In the genomic region with DNA sequence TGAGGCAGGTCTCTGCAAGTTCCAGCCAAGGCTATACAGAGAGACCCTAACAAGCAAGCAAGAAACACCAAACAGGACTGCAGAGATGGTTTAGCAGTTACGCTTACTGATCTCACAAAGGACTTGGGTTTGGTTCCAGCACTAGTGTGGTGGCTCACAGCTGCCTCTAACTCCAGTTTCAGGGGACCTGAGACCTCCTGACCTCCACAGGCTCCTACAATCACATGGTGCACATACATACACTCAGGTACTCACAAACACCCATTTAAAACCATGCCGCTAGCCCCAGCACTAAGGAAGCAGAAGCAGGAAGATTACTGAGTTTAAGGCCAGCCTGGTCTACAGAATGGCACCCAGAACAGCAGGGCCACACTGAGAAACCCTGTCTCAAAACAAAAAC, we compare ENCODE assay signal across 10 mouse cellular contexts. TPM values are rescaled to one million over a fixed set of nuclear protein-coding genes. Genes with fewer than 3 reads are reported as not detected.
DNase-seq lines count a peak whose midpoint lies in the region; ATAC-seq and TF ChIP-seq lines count a peak whose summit lies in the region.
"Had no signal": no experiment of that assay in that cellular context is flagged by ENCODE, and none has a peak within 500 bp of the region (broad histone marks: within the 10 kb centered on the region; RNA-seq: fewer than 3 reads in every experiment).

No protein-coding gene starts in this region.

- peak overlapping the region; percentile 75 for H3K9ac ChIP-seq in kidney, embryonic 16.5 days (replicated peaks; ENCODE audit: low read length)
- H3K9ac ChIP-seq in embryonic facial prominence, embryonic 12.5 days: no peak overlapping the region
- H3K9ac ChIP-seq in intestine, embryonic 15.5 days: peak overlapping the region; percentile 57

- no peaks in the 10 kb centered on the region for H3K36me3 ChIP-seq in kidney, embryonic 16.5 days (ENCODE audit: insufficient read depth, low read length)
- H3K36me3 ChIP-seq in embryonic facial prominence, embryonic 12.5 days: peaks cover 12% of the 10 kb centered on the region; the same call in 1 of the 2 replicates
- no peaks in the 10 kb centered on the region; the same call in 1 of the 2 replicates for H3K36me3 ChIP-seq in intestine, embryonic 15.5 days
- no peaks in the 10 kb centered on the region for H3K36me3 ChIP-seq in myocyte (ENCODE audit: control insufficient read depth, insufficient read depth)

- H3K27ac ChIP-seq in kidney, embryonic 16.5 days (ENCODE audit: low read length): 0 out of 2 replicates have a peak overlapping the region, but pooled peaks have one; percentile 27
- no peak overlapping the region for H3K27ac ChIP-seq in embryonic facial prominence, embryonic 12.5 days
- peak overlapping the region; percentile 68; the same call in 1 of the 2 replicates for H3K27ac ChIP-seq in intestine, embryonic 15.5 days

- H3K4me2 ChIP-seq in kidney, embryonic 16.5 days (replicated peaks; ENCODE audit: low read depth, low read length): peak overlapping the region; percentile 90
- peak overlapping the region; percentile 81 for H3K4me2 ChIP-seq in embryonic facial prominence, embryonic 12.5 days (replicated peaks)
- peak overlapping the region; percentile 68 for H3K4me2 ChIP-seq in intestine, embryonic 15.5 days (replicated peaks)
- H3K4me2 ChIP-seq in myocyte (ENCODE audit: low read depth): peak overlapping the region; percentile 99

- peak overlapping the region; percentile 75 for H3K4me3 ChIP-seq in kidney, embryonic 16.5 days (ENCODE audit: low read length)
- peak overlapping the region; percentile 81 for H3K4me3 ChIP-seq in embryonic facial prominence, embryonic 12.5 days
- 0 out of 2 replicates have a peak overlapping the region, but pooled peaks have one; percentile 54 for H3K4me3 ChIP-seq in intestine, embryonic 15.5 days (replicated peaks)
- H3K4me3 ChIP-seq in myocyte: peak overlapping the region; percentile 73

- H3K9me3 ChIP-seq in kidney, embryonic 16.5 days (ENCODE audit: low read length): no peaks in the 10 kb centered on the region
- no peaks in the 10 kb centered on the region for H3K9me3 ChIP-seq in embryonic facial prominence, embryonic 12.5 days
- no peaks in the 10 kb centered on the region for H3K9me3 ChIP-seq in intestine, embryonic 15.5 days

- no peak for DNase-seq in kidney, postnatal 36 days
- no peak for DNase-seq in cerebellum, postnatal 4 days (ENCODE audit: low spot score in 2 of 2)
- no peak for DNase-seq in thymus, postnatal 36 days
- no peak for DNase-seq in adipocyte (ENCODE audit: low spot score)

- ATAC-seq in kidney, embryonic 16.5 days (ENCODE audit: low FRiP score, low TSS enrichment): 0 out of 2 replicates have a peak, but pooled peaks have one; percentile 41
- no peak for ATAC-seq in embryonic facial prominence, embryonic 12.5 days (ENCODE audit: insufficient number of reproducible peaks, insufficient read depth, low FRiP score, low TSS enrichment)
- no peak for ATAC-seq in intestine, embryonic 15.5 days

- no peaks in the 10 kb centered on the region for H3K27me3 ChIP-seq in kidney, embryonic 16.5 days (ENCODE audit: insufficient read depth, low read length)
- H3K27me3 ChIP-seq in embryonic facial prominence, embryonic 12.5 days: no peaks in the 10 kb centered on the region
- no peaks in the 10 kb centered on the region for H3K27me3 ChIP-seq in intestine, embryonic 15.5 days (replicated peaks)
- H3K27me3 ChIP-seq in myocyte (ENCODE audit: control insufficient read depth, insufficient read depth, insufficient read length): no peaks in the 10 kb centered on the region

- H3K4me1 ChIP-seq in kidney, embryonic 16.5 days (ENCODE audit: insufficient read depth, low read length): peaks cover 20% of the 10 kb centered on the region
- peaks cover 23% of the 10 kb centered on the region for H3K4me1 ChIP-seq in embryonic facial prominence, embryonic 12.5 days
- peaks cover 23% of the 10 kb centered on the region for H3K4me1 ChIP-seq in intestine, embryonic 15.5 days (replicated peaks)

- 82% methylated on average over 2 of the region's 2 CpGs for WGBS in kidney, embryonic 16.5 days
- 83% methylated on average over 2 of the region's 2 CpGs for WGBS in embryonic facial prominence, embryonic 12.5 days
- WGBS in intestine, embryonic 15.5 days: 89% methylated on average over 2 of the region's 2 CpGs

- peak overlapping the region; percentile 37 for H3ac ChIP-seq in myocyte (ENCODE audit: control insufficient read depth, insufficient read length)

- peaks cover 5% of the 10 kb centered on the region for H3K79me2 ChIP-seq in myocyte (ENCODE audit: control insufficient read depth, insufficient read depth)

- no peak for TF ChIP-seq POLR2A in myocyte (IDR thresholded peaks at IDR 0.05; ENCODE audit: insufficient read length, low read depth)

TF ChIP-seq in myocyte, 11 proteins besides CTCF, POLR2A, EP300 and RAD21:
- TF ChIP-seq MYOD1 (IDR thresholded peaks at IDR 0.05; ENCODE audit: control insufficient read depth in 1 of 3, insufficient read length in 2 of 3, low read depth in 2 of 3) (no peak), TCF12 (IDR thresholded peaks at IDR 0.05; ENCODE audit: insufficient read depth, poor library complexity, severe bottlenecking) (no peak), TCF3 (IDR thresholded peaks at IDR 0.05; ENCODE audit: insufficient read length, low read depth) (no peak), MYOG (IDR thresholded peaks at IDR 0.05; ENCODE audit: control insufficient read depth in 1 of 3, insufficient read depth in 1 of 3, insufficient read length in 2 of 3, low read depth in 2 of 3) (no peak), POLR2AphosphoS2 (IDR thresholded peaks at IDR 0.05; ENCODE audit: insufficient read length, low read depth) (no peak), E2F4 (IDR thresholded peaks at IDR 0.05; ENCODE audit: insufficient read depth) (no peak), CEBPB (IDR thresholded peaks at IDR 0.05; ENCODE audit: insufficient read depth, poor library complexity, severe bottlenecking) (no peak), SRF (IDR thresholded peaks at IDR 0.05; ENCODE audit: control insufficient read depth, insufficient read length, low read depth) (no peak), MAX (IDR thresholded peaks at IDR 0.05; ENCODE audit: low read depth) (no peak), REST (IDR thresholded peaks at IDR 0.05; ENCODE audit: insufficient read depth, insufficient read length) (no peak), USF1 (IDR thresholded peaks at IDR 0.05; ENCODE audit: low read depth) (no peak)

RNA-seq across cellular contexts. Expression of gene Pola2, which starts 0.8 kb away (rescaled TPM):
- 77.7 and 82.1 TPM in 2 replicates for polyA plus RNA-seq in kidney, embryonic 16.5 days (2015; fragmentation: Nextera tagmentation; extraction: Ambion mirVana)
- 80.5 and 82.9 TPM in 2 replicates for polyA plus RNA-seq in embryonic facial prominence, embryonic 12.5 days (2016; fragmentation: Nextera tagmentation; extraction: Ambion mirVana)
- 64.0 and 65.8 TPM in 2 replicates for polyA plus RNA-seq in intestine, embryonic 15.5 days (2015; fragmentation: Nextera tagmentation; extraction: Ambion mirVana)
- polyA plus RNA-seq in myocyte (2012; fragmentation: generic; extraction: Trizol): 11.9 TPM

RNA-seq across cellular contexts. Expression of gene Slc22a20, which starts 21.1 kb away (rescaled TPM):
- not detected in 2 replicates for polyA plus RNA-seq in kidney, embryonic 16.5 days (2015; fragmentation: Nextera tagmentation; extraction: Ambion mirVana)
- not detected in 2 replicates for polyA plus RNA-seq in embryonic facial prominence, embryonic 12.5 days (2016; fragmentation: Nextera tagmentation; extraction: Ambion mirVana)
- polyA plus RNA-seq in intestine, embryonic 15.5 days (2015; fragmentation: Nextera tagmentation; extraction: Ambion mirVana): not detected in 2 replicates
- not detected for polyA plus RNA-seq in myocyte (2012; fragmentation: generic; extraction: Trizol)
- polyA plus RNA-seq: cortical plate, adult 2 months; lung, adult 2 months had no signal

RNA-seq across cellular contexts. Expression of gene Cdc42ep2, which starts 40.2 kb away (rescaled TPM):
- polyA plus RNA-seq in kidney, embryonic 16.5 days (2015; fragmentation: Nextera tagmentation; extraction: Ambion mirVana): 16.5 and 17.3 TPM in 2 replicates
- 3.6 and 4.2 TPM in 2 replicates for polyA plus RNA-seq in embryonic facial prominence, embryonic 12.5 days (2016; fragmentation: Nextera tagmentation; extraction: Ambion mirVana)
- 11.9 and 12.4 TPM in 2 replicates for polyA plus RNA-seq in intestine, embryonic 15.5 days (2015; fragmentation: Nextera tagmentation; extraction: Ambion mirVana)
- polyA plus RNA-seq in myocyte (2012; fragmentation: generic; extraction: Trizol): 16.2 TPM

RNA-seq across cellular contexts. Expression of gene Capn1, which starts 50.9 kb away (rescaled TPM):
- 11.1 and 11.9 TPM in 2 replicates for polyA plus RNA-seq in kidney, embryonic 16.5 days (2015; fragmentation: Nextera tagmentation; extraction: Ambion mirVana)
- 7.0 and 7.7 TPM in 2 replicates for polyA plus RNA-seq in embryonic facial prominence, embryonic 12.5 days (2016; fragmentation: Nextera tagmentation; extraction: Ambion mirVana)
- polyA plus RNA-seq in intestine, embryonic 15.5 days (2015; fragmentation: Nextera tagmentation; extraction: Ambion mirVana): 10.3 and 10.4 TPM in 2 replicates
- 110 TPM for polyA plus RNA-seq in myocyte (2012; fragmentation: generic; extraction: Trizol)

RNA-seq across cellular contexts. Expression of gene Dpf2, which starts 52.0 kb away (rescaled TPM):
- 185 and 188 TPM in 2 replicates for polyA plus RNA-seq in kidney, embryonic 16.5 days (2015; fragmentation: Nextera tagmentation; extraction: Ambion mirVana)
- polyA plus RNA-seq in embryonic facial prominence, embryonic 12.5 days (2016; fragmentation: Nextera tagmentation; extraction: Ambion mirVana): 192 and 207 TPM in 2 replicates
- polyA plus RNA-seq in intestine, embryonic 15.5 days (2015; fragmentation: Nextera tagmentation; extraction: Ambion mirVana): 109 and 118 TPM in 2 replicates
- 78.5 TPM for polyA plus RNA-seq in myocyte (2012; fragmentation: generic; extraction: Trizol)
